Mouse (Mus musculus): ENCODE measurements around the gene Nckap5. TPM values are rescaled to one million over a fixed set of nuclear protein-coding genes. Genes with fewer than 3 reads are reported as not detected.

Nckap5 gene
- total and polyA plus RNA-seq, 3 experiments: not detected

DNA sequence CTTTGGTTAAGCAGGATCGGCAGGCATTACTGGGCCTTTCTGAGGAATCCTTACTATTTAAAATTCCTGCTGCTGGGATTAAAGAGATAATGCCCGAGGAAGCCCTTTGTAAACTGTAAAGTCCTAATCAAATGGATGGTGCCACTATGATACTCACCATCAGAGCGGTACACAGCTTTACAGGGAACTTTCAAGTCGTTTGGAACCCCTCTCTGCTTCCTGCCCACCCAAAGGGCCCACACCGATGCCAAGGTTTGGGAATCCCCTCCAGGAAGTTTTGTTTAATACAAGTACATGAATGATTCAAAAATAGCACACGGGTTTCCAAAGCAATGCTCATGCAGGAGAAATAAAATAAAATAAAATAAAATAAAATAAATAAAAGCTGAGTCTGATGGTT is 340.3 kb downstream of the Nckap5 start:
- no peaks in the 10 kb centered on the region for H3K79me2 ChIP-seq (ENCODE audit: control insufficient read depth, insufficient read depth, low read length, poor library complexity)
- no peaks in the 10 kb centered on the region for H3K27me3 ChIP-seq (ENCODE audit: control insufficient read depth in 1 of 2, insufficient read depth in 2 of 2, low read length in 2 of 2)
- H3K9me3 ChIP-seq (replicated peaks; ENCODE audit: insufficient read depth, low read length): no peaks in the 10 kb centered on the region
- DNase-seq (ENCODE audit: low read depth, low spot score): no peak
- H3K4me1 ChIP-seq (ENCODE audit: control insufficient read depth in 1 of 2, insufficient read depth in 2 of 2, low read length in 2 of 2): no peaks in the 10 kb centered on the region
- no peak overlapping the region for H3K4me3 ChIP-seq (ENCODE audit: control insufficient read depth in 1 of 2, insufficient read depth in 1 of 2, low read depth in 2 of 2, low read length in 2 of 2)
- TF ChIP-seq KAT2A (conservative IDR thresholded peaks at IDR 0.05; ENCODE audit: low read depth, low read length): no peak
- TF ChIP-seq EP300 (IDR thresholded peaks at IDR 0.05; ENCODE audit: low read depth in 1 of 2, low read length in 2 of 2): no peak
- TF ChIP-seq POLR2AphosphoS2 (IDR thresholded peaks at IDR 0.05; ENCODE audit: low read length): no peak
- TF ChIP-seq MAX (IDR thresholded peaks at IDR 0.05; ENCODE audit: low read length): no peak
- no peak for TF ChIP-seq GABPA (IDR thresholded peaks at IDR 0.05; ENCODE audit: low read depth, low read length)
- no peak for TF ChIP-seq JUND (IDR thresholded peaks at IDR 0.05; ENCODE audit: low read depth, low read length)
- TF ChIP-seq CHD1 (IDR thresholded peaks at IDR 0.05; ENCODE audit: low read depth, low read length): no peak
- no peak for TF ChIP-seq ELF1 (IDR thresholded peaks at IDR 0.05; ENCODE audit: low read depth, low read length)
- no peak for TF ChIP-seq ETS1 (IDR thresholded peaks at IDR 0.05; ENCODE audit: low read depth, low read length)
- TF ChIP-seq CTCF (IDR thresholded peaks at IDR 0.05 in 2 of 3, conservative IDR thresholded peaks at IDR 0.05 in 1 of 3; ENCODE audit: control insufficient read depth in 1 of 3, insufficient read depth in 1 of 3, low read depth in 2 of 3, low read length in 3 of 3, poor library complexity in 1 of 3, severe bottlenecking in 1 of 3): no peak
- no peak for TF ChIP-seq RCOR1 (IDR thresholded peaks at IDR 0.05; ENCODE audit: low read depth, low read length)
- no peak for TF ChIP-seq MAZ (IDR thresholded peaks at IDR 0.05; ENCODE audit: low read depth, low read length)
- no peak for TF ChIP-seq BHLHE40 (IDR thresholded peaks at IDR 0.05; ENCODE audit: borderline replicate concordance, low read depth, low read length)
- TF ChIP-seq RAD21 (IDR thresholded peaks at IDR 0.05; ENCODE audit: low read depth, low read length): no peak
- TF ChIP-seq MAFK (IDR thresholded peaks at IDR 0.05; ENCODE audit: borderline replicate concordance, low read depth, low read length): no peak
- no peak for TF ChIP-seq POLR2A (IDR thresholded peaks at IDR 0.05; ENCODE audit: control insufficient read depth in 1 of 2, insufficient read depth in 1 of 2, low read depth in 1 of 2, low read length in 2 of 2, poor library complexity in 1 of 2)
- no peak overlapping the region for H3K27ac ChIP-seq (ENCODE audit: control insufficient read depth, low read depth, low read length)
- no peaks in the 10 kb centered on the region for H3K36me3 ChIP-seq (ENCODE audit: control insufficient read depth in 1 of 2, insufficient read depth in 2 of 2, low read length in 2 of 2)
- H3K9ac ChIP-seq (ENCODE audit: control insufficient read depth, low read depth, low read length, poor library complexity, severe bottlenecking): no peak overlapping the region

DNA sequence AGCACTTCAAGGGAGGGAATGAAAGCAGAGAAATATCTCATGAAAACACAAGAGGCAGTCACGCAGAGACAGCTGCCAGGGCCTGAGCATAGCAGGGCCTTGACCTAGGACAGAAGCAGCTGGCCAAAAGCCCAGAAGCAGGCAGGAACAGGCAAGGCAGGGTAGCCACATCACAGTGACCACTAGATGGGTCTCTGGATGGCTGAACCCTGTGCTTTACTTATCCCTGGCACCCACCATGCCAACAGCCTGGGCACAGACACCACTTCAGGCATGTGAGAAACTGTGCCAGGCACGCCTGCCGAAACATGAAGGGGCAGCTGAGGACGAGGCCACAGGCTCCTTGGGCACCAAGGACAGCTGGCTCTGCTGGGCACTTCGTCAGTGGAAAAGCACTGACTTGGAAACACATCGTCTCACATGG is 345.9 kb downstream of the Nckap5 start:
- Histone ChIP-seq H3K36me3 (ENCODE audit: control insufficient read depth in 1 of 2, insufficient read depth in 2 of 2, low read length in 2 of 2) (no peaks in the 10 kb centered on the region), H3K9me3 (replicated peaks; ENCODE audit: insufficient read depth, low read length) (no peaks in the 10 kb centered on the region), H3K79me2 (ENCODE audit: control insufficient read depth, insufficient read depth, low read length, poor library complexity) (no peaks in the 10 kb centered on the region), H3K9ac (ENCODE audit: control insufficient read depth, low read depth, low read length, poor library complexity, severe bottlenecking) (no peak overlapping the region), H3K27me3 (ENCODE audit: control insufficient read depth in 1 of 2, insufficient read depth in 2 of 2, low read length in 2 of 2) (no peaks in the 10 kb centered on the region), H3K27ac (ENCODE audit: control insufficient read depth, low read depth, low read length) (no peak overlapping the region), H3K4me3 (ENCODE audit: control insufficient read depth in 1 of 2, insufficient read depth in 1 of 2, low read depth in 2 of 2, low read length in 2 of 2) (no peak overlapping the region), H3K4me1 (ENCODE audit: control insufficient read depth in 1 of 2, insufficient read depth in 2 of 2, low read length in 2 of 2) (no peaks in the 10 kb centered on the region)
- TF ChIP-seq TAL1 (IDR thresholded peaks at IDR 0.05; ENCODE audit: low read length): no peak
- TF ChIP-seq UBTF (IDR thresholded peaks at IDR 0.05; ENCODE audit: borderline replicate concordance, insufficient read depth, low read depth, low read length): no peak
- no peak for DNase-seq (ENCODE audit: low read depth, low spot score)

All from MEL (cell line).